Mouse (Mus musculus) lung, postnatal 0 days (tissue): ENCODE measurements around the gene Fgfr3.

Experiments used
- CTCF ChIP-seq: IDR thresholded peaks from 2 replicates; pipeline ENCODE4 v1.5.1; 2016; ENCODE audit warnings: antibody characterized with exemption, mild to moderate bottlenecking
- EP300 ChIP-seq: IDR thresholded peaks from 2 replicates; pipeline ENCODE4 v1.6.1; 2016; ENCODE audit warnings: antibody characterized with exemption, mild to moderate bottlenecking, control low read depth

DNA sequence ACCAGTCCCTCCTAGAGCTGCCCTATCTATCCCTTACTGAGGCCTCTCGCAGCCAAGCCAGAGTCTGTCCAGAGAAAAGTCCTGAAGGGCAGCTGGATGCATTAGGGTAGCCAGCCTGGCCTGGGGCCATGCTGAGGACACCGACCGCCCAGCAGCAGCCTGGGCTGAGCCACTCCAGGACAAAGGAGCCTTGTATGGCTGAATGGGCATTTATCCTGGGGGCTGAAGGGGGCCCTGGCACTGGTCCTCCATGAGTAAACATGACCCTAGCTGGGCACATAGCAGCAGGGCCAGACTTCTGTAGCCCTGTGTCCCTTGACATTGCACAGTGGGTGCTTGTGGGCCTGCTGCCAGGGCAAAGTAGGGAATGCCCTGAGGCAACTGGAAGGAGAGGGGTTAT is 47.0 kb upstream of the Fgfr3 start:
- TF ChIP-seq CTCF (no peak), EP300 (no peak)
